Mouse (Mus musculus) hindbrain, embryonic 10.5 days (tissue): ENCODE data around the gene Car6. TPM values are rescaled to one million over a fixed set of nuclear protein-coding genes. Genes with fewer than 3 reads are reported as not detected.

Experiments used
- DNase-seq: peaks from one replicate; pipeline ENCODE4 v3.0.0-alpha.2; 2017; ENCODE audit warnings: low spot score
- H3K27ac ChIP-seq: fragments of 300-500 bp; sonication (generic); 2 replicates; pipeline ENCODE4 v1.5.1; 2016; ENCODE audit warnings: mild to moderate bottlenecking, moderate library complexity
- H3K27me3 ChIP-seq: fragments of 300-500 bp; sonication (generic); 2 replicates; pipeline ENCODE4 v1.6.1; 2016; ENCODE audit warnings: mild to moderate bottlenecking; ENCODE audit not compliant: poor library complexity, insufficient read depth, severe bottlenecking
- H3K36me3 ChIP-seq: fragments of 300-500 bp; sonication (generic); 2 replicates; pipeline ENCODE4 v1.6.1; 2016; ENCODE audit warnings: mild to moderate bottlenecking, moderate library complexity
- H3K4me1 ChIP-seq: fragments of 300-500 bp; sonication (generic); replicated peaks from 2 replicates; pipeline ENCODE4 v1.6.1; 2016; ENCODE audit warnings: mild to moderate bottlenecking
- H3K4me3 ChIP-seq: fragments of 300-500 bp; sonication (generic); 2 replicates; pipeline ENCODE4 v1.5.1; 2016; ENCODE audit warnings: mild to moderate bottlenecking, moderate library complexity
- H3K9me3 ChIP-seq: fragments of 300-500 bp; sonication (generic); 2 replicates; pipeline ENCODE4 v1.6.1; 2016; ENCODE audit warnings: mild to moderate bottlenecking, moderate library complexity
- WGBS: fragments of 180-500 bp; shearing (Covaris S2); methylation state at CpG from one replicate; pipeline ENCODE4 v1.1.7; 2016; 5-methylcytosine and 5-hydroxymethylcytosine counted together
- polyA plus RNA-seq: library from polyadenylated mRNA; unstranded; fragments of >200 nt; fragmentation: Nextera tagmentation; extraction: Ambion mirVana; gene quantifications from 2 replicates; pipeline ENCODE4 v1.2.1, GENCODE M21; 2016

The Car6 gene
- polyA plus RNA-seq, 1 experiment from 2014 or later, result 0.14 TPM

DNA sequence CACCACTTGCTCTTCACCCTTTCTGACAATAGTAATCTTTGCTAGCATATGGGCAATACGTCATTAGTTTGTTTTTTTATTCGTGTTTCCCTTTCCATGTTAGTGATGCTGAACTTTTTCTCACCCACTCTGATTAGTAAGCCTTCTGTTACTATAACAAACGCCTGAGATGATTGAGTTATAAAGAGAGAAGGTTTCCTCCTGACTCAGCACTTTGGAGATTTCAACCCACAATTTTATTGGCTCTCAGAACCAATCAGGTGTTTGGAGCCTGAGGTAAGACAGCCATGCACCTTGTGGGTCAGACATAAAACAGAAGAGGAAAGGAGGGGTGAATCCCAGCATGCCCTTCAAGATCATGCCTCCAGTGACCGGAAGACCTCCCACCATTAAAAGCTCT lies 22.7 kb upstream of the Car6 start:
- no peak for DNase-seq
- Histone ChIP-seq H3K36me3 (no peaks in the 10 kb centered on the region), H3K9me3 (no peaks in the 10 kb centered on the region), H3K27ac (no peak overlapping the region), H3K4me3 (no peak overlapping the region), H3K4me1 (peaks cover 29% of the 10 kb centered on the region), H3K27me3 (peaks cover 15% of the 10 kb centered on the region; the same call in 1 of the 2 replicates)
- whole genome bisulfite sequencing, result 89% methylated on average over 4 of the region's 4 CpGs

DNA sequence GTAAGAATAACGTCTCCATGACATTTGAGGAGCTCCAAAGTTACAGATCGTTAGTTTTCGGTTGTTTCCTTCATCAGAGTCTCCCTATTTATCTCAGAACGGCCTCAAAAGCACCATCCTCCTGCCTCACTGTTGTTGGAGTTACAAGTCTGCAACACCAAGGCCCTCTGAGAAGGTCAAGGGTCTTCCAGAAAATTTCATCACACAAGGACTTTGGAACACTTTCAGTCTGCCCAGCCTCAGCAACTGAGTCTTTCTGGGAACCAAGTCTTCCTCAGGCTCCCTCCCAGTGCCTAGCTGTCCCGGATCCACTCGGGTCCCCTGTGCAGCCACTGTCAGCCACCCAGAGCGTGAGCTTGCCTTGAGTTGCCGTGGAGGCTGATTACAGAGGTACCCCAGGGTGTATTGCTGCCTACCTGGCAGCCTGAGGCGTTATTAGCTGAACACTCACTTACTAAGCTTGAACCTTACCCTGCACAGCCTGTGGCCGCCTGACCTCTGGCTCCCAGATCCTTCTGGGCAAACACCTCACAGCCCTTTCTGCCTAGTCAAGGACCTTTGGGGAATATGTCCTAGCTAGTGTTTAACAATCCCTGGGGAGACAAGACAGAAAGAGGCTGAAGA lies 20.0 kb upstream of the Car6 start:
- Histone ChIP-seq H3K27ac (no peak overlapping the region), H3K4me1 (peaks cover 17% of the 10 kb centered on the region), H3K27me3 (peaks cover 15% of the 10 kb centered on the region; the same call in 1 of the 2 replicates), H3K9me3 (no peaks in the 10 kb centered on the region), H3K4me3 (no peak overlapping the region; the same call in 1 of the 2 replicates), H3K36me3 (no peaks in the 10 kb centered on the region)
- DNase-seq, result no peak
- 44% methylated on average over 10 of the region's 10 CpGs for WGBS

DNA sequence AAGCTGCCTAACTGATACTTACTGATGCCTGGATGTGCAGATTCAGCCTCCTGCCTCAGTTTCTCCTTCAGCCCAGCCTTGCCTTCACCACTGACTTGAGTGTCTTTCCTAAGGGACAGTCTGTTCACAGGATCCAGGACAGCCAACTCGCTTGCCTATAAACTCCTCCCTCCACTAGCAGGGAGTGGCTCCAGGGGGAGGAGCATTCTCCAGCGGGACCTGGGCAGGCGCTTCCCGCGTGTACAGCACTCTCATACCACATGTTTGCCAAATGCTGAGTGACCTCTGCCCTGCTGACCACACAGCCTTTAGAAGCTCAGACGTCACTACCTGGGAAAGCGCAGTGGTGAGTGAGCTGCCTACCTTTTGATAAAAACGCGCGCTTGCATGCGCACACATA lies 19.5 kb upstream of the Car6 start:
- Histone ChIP-seq H3K4me1 (peaks cover 17% of the 10 kb centered on the region), H3K27ac (no peak overlapping the region), H3K9me3 (no peaks in the 10 kb centered on the region), H3K36me3 (no peaks in the 10 kb centered on the region), H3K27me3 (peaks cover 15% of the 10 kb centered on the region; the same call in 1 of the 2 replicates), H3K4me3 (peak overlapping the region; percentile 30)
- no peak for DNase-seq
- WGBS, result 15% methylated on average over 11 of the region's 11 CpGs

DNA sequence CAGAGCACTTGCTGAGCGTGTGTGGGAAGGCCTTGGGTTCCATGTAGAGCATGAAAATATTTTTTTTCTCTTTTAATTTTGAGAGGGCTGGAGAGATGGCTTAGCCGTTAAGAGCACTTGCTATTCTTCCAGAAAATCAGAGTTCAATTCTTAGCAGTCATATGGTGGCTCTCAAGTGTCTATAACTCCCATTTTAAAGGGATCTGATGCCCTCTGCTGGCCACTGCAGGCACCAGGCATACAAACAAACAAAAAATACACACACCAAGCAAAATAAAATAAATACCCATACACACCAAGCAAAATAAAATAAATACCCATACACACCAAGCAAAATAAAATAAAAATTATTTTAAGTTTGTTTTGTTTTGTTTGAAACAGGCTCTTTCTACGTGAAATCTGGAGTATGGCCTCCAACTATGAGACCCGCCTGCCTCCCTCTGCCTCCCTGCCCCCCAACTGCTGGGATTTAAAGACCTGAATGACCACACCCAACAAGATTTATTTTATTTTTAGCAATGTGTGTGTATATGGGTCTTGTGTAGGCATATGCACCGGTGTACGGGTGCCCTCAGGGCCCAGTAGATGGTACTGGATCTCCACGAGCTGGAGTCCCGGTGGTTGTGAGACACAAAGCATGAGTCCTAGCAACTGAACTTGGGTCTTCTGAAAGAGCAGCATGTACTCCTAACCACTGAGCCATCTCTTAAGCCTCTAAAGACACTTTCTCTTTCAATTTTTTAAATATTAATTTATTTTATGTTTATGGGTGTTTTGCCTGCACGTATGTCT lies 18.6 kb upstream of the Car6 start:
- H3K27ac ChIP-seq, result no peak overlapping the region
- H3K4me3 ChIP-seq, result no peak overlapping the region
- WGBS, result 78% methylated on average over 9 of the region's 9 CpGs
- no peaks in the 10 kb centered on the region for H3K36me3 ChIP-seq
- peaks cover 17% of the 10 kb centered on the region for H3K4me1 ChIP-seq
- peak; percentile 59 for DNase-seq
- peaks cover 15% of the 10 kb centered on the region; the same call in 1 of the 2 replicates for H3K27me3 ChIP-seq
- H3K9me3 ChIP-seq, result no peaks in the 10 kb centered on the region

DNA sequence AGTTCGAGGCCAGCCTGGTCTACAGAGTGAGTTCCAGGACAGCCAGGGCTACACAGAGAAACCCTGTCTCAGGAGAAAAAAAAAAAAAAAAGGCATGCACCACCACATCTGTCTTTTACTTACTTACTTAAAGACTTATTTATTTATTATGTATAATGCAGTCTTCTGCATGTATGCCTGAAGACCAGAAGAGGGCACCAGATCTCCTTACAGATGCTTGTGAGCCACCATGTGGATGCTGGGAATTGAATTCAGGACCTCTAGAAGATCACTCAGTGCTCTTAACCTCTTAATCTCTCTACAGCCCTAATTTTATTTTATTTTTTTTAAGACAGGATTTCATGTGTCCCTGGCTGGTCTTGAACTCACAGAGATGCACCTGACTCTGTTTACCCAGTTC lies 16.8 kb upstream of the Car6 start:
- Histone ChIP-seq H3K4me3 (no peak overlapping the region), H3K27ac (no peak overlapping the region), H3K4me1 (peaks cover 24% of the 10 kb centered on the region), H3K9me3 (no peaks in the 10 kb centered on the region), H3K36me3 (no peaks in the 10 kb centered on the region), H3K27me3 (peaks cover 15% of the 10 kb centered on the region; the same call in 1 of the 2 replicates)
- WGBS, result 86% methylated on average over 1 of the region's 1 CpGs
- no peak for DNase-seq

DNA sequence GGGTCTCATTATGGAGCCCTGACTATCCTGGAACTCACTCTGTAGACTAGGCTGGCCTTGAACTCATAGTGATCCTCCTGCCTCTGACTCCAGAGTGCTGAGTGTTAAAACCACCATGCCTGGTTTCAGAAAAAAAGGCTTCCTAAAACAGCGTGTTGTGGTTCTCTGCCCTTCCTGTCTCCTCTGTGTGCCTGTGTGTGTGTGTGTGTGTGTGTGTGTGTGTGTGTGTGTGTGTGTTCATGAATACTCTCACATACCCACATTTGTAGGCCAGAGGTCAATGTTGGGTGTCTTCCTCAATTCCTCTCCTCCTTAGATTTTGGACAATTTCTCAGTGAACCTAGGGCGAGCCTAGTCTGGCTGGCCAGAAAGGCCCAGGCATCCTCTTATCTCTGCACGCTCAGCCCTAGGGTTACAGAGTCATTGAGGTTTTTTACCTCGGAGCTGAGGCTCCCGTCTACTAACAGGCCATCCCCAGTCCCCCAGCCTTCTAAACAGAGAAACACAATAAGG lies 16.0 kb upstream of the Car6 start:
- H3K36me3 ChIP-seq, result no peaks in the 10 kb centered on the region
- H3K27me3 ChIP-seq, result peaks cover 15% of the 10 kb centered on the region; the same call in 1 of the 2 replicates
- H3K4me1 ChIP-seq, result peaks cover 33% of the 10 kb centered on the region
- no peak for DNase-seq
- H3K9me3 ChIP-seq, result no peaks in the 10 kb centered on the region
- no peak overlapping the region for H3K4me3 ChIP-seq
- 73% methylated on average over 5 of the region's 5 CpGs for WGBS
- no peak overlapping the region for H3K27ac ChIP-seq

DNA sequence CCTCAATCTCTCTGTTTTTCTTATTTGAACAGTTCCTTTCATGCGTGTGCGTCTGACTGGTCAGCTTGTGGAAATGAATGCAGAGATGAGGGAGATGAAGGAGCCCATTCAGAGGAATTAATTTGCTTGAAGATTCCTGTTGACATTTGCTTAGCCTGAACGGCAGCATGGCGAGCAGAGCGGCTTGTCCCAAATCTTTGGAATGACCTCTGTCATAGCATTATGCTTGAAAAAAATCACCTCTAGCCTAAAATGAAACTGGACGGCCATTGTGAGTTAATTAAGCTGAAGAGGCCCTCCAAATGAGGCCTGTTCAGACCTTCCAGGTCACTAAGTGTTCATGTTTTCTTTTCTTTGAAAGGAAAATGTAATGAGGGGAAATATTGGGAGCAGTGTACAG lies 15.3 kb upstream of the Car6 start:
- H3K27ac ChIP-seq, result no peak overlapping the region
- peaks cover 33% of the 10 kb centered on the region for H3K4me1 ChIP-seq
- no peak for DNase-seq
- no peak overlapping the region for H3K4me3 ChIP-seq
- peaks cover 11% of the 10 kb centered on the region; the same call in 1 of the 2 replicates for H3K27me3 ChIP-seq
- no peaks in the 10 kb centered on the region for H3K9me3 ChIP-seq
- 62% methylated on average over 6 of the region's 6 CpGs for WGBS
- H3K36me3 ChIP-seq, result no peaks in the 10 kb centered on the region

DNA sequence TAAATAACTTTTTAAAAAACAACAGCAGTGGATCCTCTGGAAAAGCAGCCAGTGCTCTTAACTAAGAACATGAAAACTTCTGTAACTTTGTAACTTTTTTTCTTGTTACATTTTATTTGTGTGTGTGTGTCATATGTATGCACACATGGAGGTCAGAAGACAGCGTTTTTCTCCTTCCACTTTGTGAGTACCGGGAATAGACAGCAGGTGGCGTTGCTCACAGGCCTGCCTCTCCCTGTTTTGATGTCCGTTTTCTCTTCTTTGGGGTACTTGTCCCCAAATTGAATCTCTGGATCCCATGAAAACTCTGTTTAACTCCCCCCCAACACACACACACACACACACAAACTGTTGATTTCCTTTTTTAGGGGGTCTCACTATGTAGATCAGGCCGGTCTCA lies 12.8 kb upstream of the Car6 start:
- no peak for DNase-seq
- Histone ChIP-seq H3K36me3 (no peaks in the 10 kb centered on the region), H3K27me3 (no peaks in the 10 kb centered on the region), H3K4me3 (no peak overlapping the region), H3K4me1 (peaks cover 21% of the 10 kb centered on the region), H3K9me3 (no peaks in the 10 kb centered on the region), H3K27ac (no peak overlapping the region)
- WGBS, result 30% methylated on average over 5 of the region's 5 CpGs

DNA sequence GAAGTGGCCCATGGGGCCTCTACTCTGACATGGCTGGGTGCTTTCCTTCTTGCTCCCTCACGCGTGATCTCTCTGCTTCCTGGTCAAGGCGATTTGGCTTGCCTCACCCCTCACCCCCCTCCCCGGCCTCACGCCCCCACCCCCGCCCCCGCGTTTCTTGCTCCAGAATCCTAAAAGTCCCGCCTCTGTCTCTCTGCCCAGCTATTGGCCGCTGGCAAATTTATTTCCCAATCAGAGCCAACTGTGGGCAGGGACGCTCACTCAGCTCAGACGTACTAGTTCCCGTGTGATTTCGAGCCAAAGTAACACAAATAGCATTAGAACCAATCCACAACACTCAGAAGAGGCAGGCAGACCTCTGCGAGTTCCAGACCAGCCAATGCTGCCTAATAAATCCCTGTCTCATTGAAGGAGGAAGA lies 11.4 kb upstream of the Car6 start:
- 2% methylated on average over 15 of the region's 15 CpGs for WGBS
- H3K4me3 ChIP-seq, result peak overlapping the region; percentile 51
- no peaks in the 10 kb centered on the region for H3K9me3 ChIP-seq
- H3K36me3 ChIP-seq, result no peaks in the 10 kb centered on the region
- no peaks in the 10 kb centered on the region for H3K27me3 ChIP-seq
- peak overlapping the region; percentile 80 for H3K27ac ChIP-seq
- H3K4me1 ChIP-seq, result peaks cover 27% of the 10 kb centered on the region
- peak; percentile 83 for DNase-seq

DNA sequence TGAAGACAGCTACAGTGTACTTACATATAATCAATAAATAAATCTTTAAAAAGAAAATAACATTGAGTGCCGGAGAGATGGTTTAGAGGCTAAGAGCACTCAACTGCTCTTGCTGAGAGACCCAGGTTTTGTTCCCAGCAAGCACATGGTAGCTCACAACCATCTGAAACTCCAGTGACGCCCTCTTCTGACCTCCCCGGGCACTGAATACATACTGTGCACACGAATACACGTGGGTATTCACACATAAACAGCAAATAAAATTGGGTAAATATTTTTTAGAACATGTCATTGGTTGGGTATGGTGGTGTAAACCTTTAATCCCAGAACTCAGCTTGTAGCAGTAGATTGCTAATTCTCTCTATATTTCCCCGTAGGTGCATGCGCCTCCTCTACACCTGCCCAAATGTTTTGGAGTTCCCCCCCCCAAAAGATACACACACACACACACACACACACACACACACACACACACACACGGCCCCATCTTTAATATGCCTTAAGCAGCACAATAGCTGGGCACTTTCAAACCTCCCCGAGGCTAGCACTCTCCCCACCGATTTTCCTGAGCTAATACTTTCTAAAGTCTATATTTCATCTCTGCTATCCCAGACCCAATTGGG lies 10.9 kb upstream of the Car6 start:
- no peaks in the 10 kb centered on the region for H3K27me3 ChIP-seq
- WGBS, result 49% methylated on average over 10 of the region's 10 CpGs
- H3K27ac ChIP-seq, result peak overlapping the region; percentile 80

DNA sequence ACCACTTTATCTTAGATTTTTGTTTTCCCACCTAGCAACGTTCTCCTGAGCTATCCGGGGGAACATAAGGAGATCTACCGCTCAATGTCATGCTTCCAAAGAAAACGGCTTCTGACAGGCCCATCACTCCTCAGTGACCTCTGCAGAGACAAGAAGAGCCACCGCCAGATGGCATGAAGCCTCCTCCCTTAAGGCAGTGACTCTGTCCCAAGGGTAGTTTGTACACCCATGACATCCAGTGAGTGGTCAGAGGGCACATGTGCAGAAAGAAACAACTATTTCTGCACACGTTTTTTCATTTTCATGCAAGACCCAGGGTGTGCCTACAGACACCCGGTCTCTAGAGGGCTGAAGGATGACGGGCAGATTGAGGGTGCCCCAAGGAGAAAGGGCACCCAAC lies 9.2 kb upstream of the Car6 start:
- Histone ChIP-seq H3K4me3 (no peak overlapping the region), H3K4me1 (peaks cover 27% of the 10 kb centered on the region), H3K27ac (no peak overlapping the region), H3K27me3 (no peaks in the 10 kb centered on the region), H3K9me3 (no peaks in the 10 kb centered on the region), H3K36me3 (no peaks in the 10 kb centered on the region)
- no peak for DNase-seq
- WGBS, result 79% methylated on average over 8 of the region's 8 CpGs

More for the DNA sequence above, 10.9 kb upstream of the Car6 start:
- no peaks in the 10 kb centered on the region for H3K9me3 ChIP-seq
- H3K4me3 ChIP-seq, result peak overlapping the region; percentile 51
- no peaks in the 10 kb centered on the region for H3K36me3 ChIP-seq
- H3K4me1 ChIP-seq, result peaks cover 31% of the 10 kb centered on the region
- DNase-seq, result no peak

DNA sequence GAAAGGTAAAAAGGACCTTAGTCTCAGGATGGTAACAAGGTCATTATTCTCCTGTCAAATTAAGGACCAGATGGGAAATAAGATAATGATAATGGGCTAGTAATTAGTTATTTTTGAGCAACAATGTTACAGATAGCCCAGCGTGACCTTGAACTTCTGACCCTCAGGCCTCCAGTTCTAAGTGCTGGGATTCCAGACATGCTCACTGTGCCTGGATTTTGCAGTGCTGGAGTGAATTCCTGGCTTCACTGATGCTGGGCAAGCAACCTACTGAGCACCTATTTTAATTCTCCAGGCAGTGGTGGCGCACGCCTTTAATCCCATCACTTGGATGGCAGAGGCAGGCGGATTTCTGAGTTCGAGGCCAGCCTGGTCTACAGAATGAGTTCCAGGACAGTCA lies 8.6 kb upstream of the Car6 start:
- Histone ChIP-seq H3K4me3 (no peak overlapping the region), H3K27ac (no peak overlapping the region), H3K4me1 (peaks cover 27% of the 10 kb centered on the region), H3K36me3 (no peaks in the 10 kb centered on the region), H3K27me3 (no peaks in the 10 kb centered on the region), H3K9me3 (no peaks in the 10 kb centered on the region)
- WGBS, result 95% methylated on average over 5 of the region's 5 CpGs
- DNase-seq, result no peak

DNA sequence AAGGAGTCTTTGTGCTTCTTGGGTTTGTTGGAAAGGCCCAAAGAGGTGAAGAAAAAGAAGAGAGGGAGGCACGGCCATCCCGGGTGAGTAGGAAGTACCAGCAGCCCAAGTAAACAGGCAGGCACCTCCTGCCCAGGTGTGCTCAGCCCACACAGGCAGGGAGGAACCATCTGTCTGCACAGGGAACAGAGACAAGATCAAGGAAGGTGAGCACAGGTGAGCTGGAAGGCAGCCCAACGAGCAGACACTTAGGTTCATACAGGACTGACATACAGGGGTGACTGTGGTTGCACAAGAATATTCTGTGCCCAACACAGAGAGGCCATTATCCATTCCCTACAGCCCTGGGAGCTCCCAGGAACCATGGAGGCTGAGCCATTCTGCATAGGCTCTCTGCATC lies 3.7 kb upstream of the Car6 start:
- DNase-seq, result no peak
- WGBS, result 89% methylated on average over 3 of the region's 3 CpGs
- Histone ChIP-seq H3K36me3 (no peaks in the 10 kb centered on the region), H3K4me3 (no peak overlapping the region), H3K27ac (no peak overlapping the region), H3K4me1 (peaks cover 23% of the 10 kb centered on the region), H3K27me3 (no peaks in the 10 kb centered on the region), H3K9me3 (no peaks in the 10 kb centered on the region)
